Mouse (Mus musculus): Measurements from ENCODE around the gene H1fx. TPM values are rescaled to one million over a fixed set of nuclear protein-coding genes. Genes with fewer than 3 reads are reported as not detected.
"Not testable (repeated sequence)": the region's sequence is repeated elsewhere in the genome, so short reads cannot be mapped to it uniquely, and the experiment has no call there.

H1fx gene
- polyA plus RNA-seq, 1 experiment, result 1.5 TPM

DNA sequence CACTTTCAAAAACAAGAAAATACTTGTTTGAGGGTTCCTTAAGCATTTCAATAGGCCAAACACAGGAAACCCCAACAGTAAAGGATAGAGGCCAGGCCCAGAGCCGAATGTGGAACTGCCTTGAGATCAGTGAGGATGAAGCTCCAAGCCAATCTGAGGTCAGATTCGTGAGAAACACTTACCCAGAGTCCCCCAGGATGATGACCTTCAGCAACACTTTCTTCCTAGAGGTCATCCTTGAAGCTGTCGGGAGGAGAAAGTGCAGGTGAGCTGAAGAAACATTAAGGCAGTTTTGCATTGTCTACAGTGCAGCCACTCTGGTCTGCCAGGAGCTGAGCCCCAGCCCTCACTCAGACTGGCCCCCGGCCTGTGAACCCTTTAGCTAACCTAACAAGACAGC is 32.0 kb upstream of the H1fx start:
- Histone ChIP-seq H3K27ac (ENCODE audit: insufficient read depth, low read length) (no peak overlapping the region), H3K27me3 (ENCODE audit: control insufficient read depth, insufficient read depth, low read length) (no peaks in the 10 kb centered on the region), H3K4me1 (ENCODE audit: control insufficient read depth, insufficient read depth, insufficient read length) (no peaks in the 10 kb centered on the region), H3K36me3 (ENCODE audit: control insufficient read depth, insufficient read depth, low read length) (peaks cover 18% of the 10 kb centered on the region), H3K4me3 (ENCODE audit: extremely low read depth, insufficient read depth, insufficient read length) (no peak overlapping the region)
- TF ChIP-seq POLR2A (IDR thresholded peaks at IDR 0.05; ENCODE audit: low read depth, low read length), result no peak
- no peak for TF ChIP-seq CTCF (IDR thresholded peaks at IDR 0.05; ENCODE audit: extremely low read depth, insufficient read depth, insufficient read length, insufficient replicate concordance)
- no peak for DNase-seq (ENCODE audit: low read depth in 1 of 2, low spot score in 2 of 2)
- 81% methylated on average over 4 of the region's 4 CpGs for WGBS

- WGBS, result 91% methylated on average over 2 of the region's 2 CpGs
- H3K4me3 ChIP-seq (ENCODE audit: extremely low read depth, insufficient read depth, insufficient read length), result no peak overlapping the region
- no peak overlapping the region for H3K27ac ChIP-seq (ENCODE audit: insufficient read depth, low read length)
- no peak for DNase-seq (ENCODE audit: low read depth in 1 of 2, low spot score in 2 of 2)
- TF ChIP-seq POLR2A (IDR thresholded peaks at IDR 0.05; ENCODE audit: low read depth, low read length), result no peak
- no peak for TF ChIP-seq CTCF (IDR thresholded peaks at IDR 0.05; ENCODE audit: extremely low read depth, insufficient read depth, insufficient read length, insufficient replicate concordance)
- H3K4me1 ChIP-seq (ENCODE audit: control insufficient read depth, insufficient read depth, insufficient read length), result no peaks in the 10 kb centered on the region
- H3K36me3 ChIP-seq (ENCODE audit: control insufficient read depth, insufficient read depth, low read length), result peaks cover 24% of the 10 kb centered on the region
- no peaks in the 10 kb centered on the region for H3K27me3 ChIP-seq (ENCODE audit: control insufficient read depth, insufficient read depth, low read length)
These were observed 31.2 kb upstream of the H1fx start for GRCm38 (mm10) chr6:88012601-88013000.

- H3K36me3 ChIP-seq (ENCODE audit: control insufficient read depth, insufficient read depth, low read length), result peaks cover 25% of the 10 kb centered on the region
- H3K27me3 ChIP-seq (ENCODE audit: control insufficient read depth, insufficient read depth, low read length); H3K27ac ChIP-seq (ENCODE audit: insufficient read depth, low read length); H3K4me1 ChIP-seq (ENCODE audit: control insufficient read depth, insufficient read depth, insufficient read length); H3K4me3 ChIP-seq (ENCODE audit: extremely low read depth, insufficient read depth, insufficient read length): not testable (repeated sequence)
- WGBS, result 85% methylated on average over 1 of the region's 1 CpGs
- DNase-seq (ENCODE audit: low read depth in 1 of 2, low spot score in 2 of 2), result peak in 1 of 2 experiments; percentile 34
These were observed 29.7 kb upstream of the H1fx start for GRCm38 (mm10) chr6:88011106-88011505.

GRCm38 (mm10) chr6:88009209-88009608 is 27.8 kb upstream of the H1fx start:
- no peaks in the 10 kb centered on the region for H3K4me1 ChIP-seq (ENCODE audit: control insufficient read depth, insufficient read depth, insufficient read length)
- no peak overlapping the region for H3K4me3 ChIP-seq (ENCODE audit: extremely low read depth, insufficient read depth, insufficient read length)
- no peaks in the 10 kb centered on the region for H3K27me3 ChIP-seq (ENCODE audit: control insufficient read depth, insufficient read depth, low read length)
- no peak for DNase-seq (ENCODE audit: low read depth in 1 of 2, low spot score in 2 of 2)
- TF ChIP-seq POLR2A (IDR thresholded peaks at IDR 0.05; ENCODE audit: low read depth, low read length), result no peak
- no peak for TF ChIP-seq CTCF (IDR thresholded peaks at IDR 0.05; ENCODE audit: extremely low read depth, insufficient read depth, insufficient read length, insufficient replicate concordance)
- 88% methylated on average over 4 of the region's 4 CpGs for WGBS
- H3K27ac ChIP-seq (ENCODE audit: insufficient read depth, low read length), result no peak overlapping the region
- H3K36me3 ChIP-seq (ENCODE audit: control insufficient read depth, insufficient read depth, low read length), result peaks cover 31% of the 10 kb centered on the region

DNA sequence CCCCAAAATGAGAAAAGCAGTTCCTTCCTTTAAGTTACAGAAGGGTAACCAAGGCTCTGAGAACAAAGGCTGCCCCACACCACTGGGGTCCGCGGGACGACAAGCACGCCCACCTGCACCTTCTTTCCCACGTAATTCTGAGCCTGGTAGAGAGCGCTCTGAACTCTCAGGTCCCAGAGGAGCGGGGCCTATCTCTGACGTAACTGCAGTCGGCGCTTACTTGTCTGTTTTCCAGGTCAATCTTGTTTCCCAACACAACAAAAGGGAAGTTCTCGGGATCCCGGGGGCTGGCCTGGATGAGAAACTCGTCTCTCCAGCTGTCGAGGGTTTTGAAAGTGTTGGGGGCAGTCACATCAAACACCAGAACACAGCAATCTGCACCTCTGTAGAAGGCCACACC is 23.3 kb upstream of the H1fx start:
- not testable (repeated sequence) for H3K4me3 ChIP-seq (ENCODE audit: extremely low read depth, insufficient read depth, insufficient read length); H3K4me1 ChIP-seq (ENCODE audit: control insufficient read depth, insufficient read depth, insufficient read length); DNase-seq (ENCODE audit: low read depth in 1 of 2, low spot score in 2 of 2); H3K27ac ChIP-seq (ENCODE audit: insufficient read depth, low read length); H3K27me3 ChIP-seq (ENCODE audit: control insufficient read depth, insufficient read depth, low read length)
- H3K36me3 ChIP-seq (ENCODE audit: control insufficient read depth, insufficient read depth, low read length), result peaks cover 51% of the 10 kb centered on the region
- 92% methylated on average over 14 of the region's 14 CpGs for WGBS

- peaks cover 42% of the 10 kb centered on the region for H3K36me3 ChIP-seq (ENCODE audit: control insufficient read depth, insufficient read depth, low read length)
- H3K27ac ChIP-seq (ENCODE audit: insufficient read depth, low read length), result no peak overlapping the region
- TF ChIP-seq POLR2A (IDR thresholded peaks at IDR 0.05; ENCODE audit: low read depth, low read length) (no peak), CTCF (IDR thresholded peaks at IDR 0.05; ENCODE audit: extremely low read depth, insufficient read depth, insufficient read length, insufficient replicate concordance) (no peak)
- WGBS, result 80% methylated on average over 4 of the region's 4 CpGs
- no peaks in the 10 kb centered on the region for H3K27me3 ChIP-seq (ENCODE audit: control insufficient read depth, insufficient read depth, low read length)
- DNase-seq (ENCODE audit: low read depth in 1 of 2, low spot score in 2 of 2), result no peak
- no peaks in the 10 kb centered on the region for H3K4me1 ChIP-seq (ENCODE audit: control insufficient read depth, insufficient read depth, insufficient read length)
- H3K4me3 ChIP-seq (ENCODE audit: extremely low read depth, insufficient read depth, insufficient read length), result no peak overlapping the region
These were observed 22.0 kb upstream of the H1fx start for GRCm38 (mm10) chr6:88003439-88003838.

GRCm38 (mm10) chr6:87998358-87998757 is 16.9 kb upstream of the H1fx start:
- Histone ChIP-seq H3K36me3 (ENCODE audit: control insufficient read depth, insufficient read depth, low read length) (peaks cover 25% of the 10 kb centered on the region), H3K4me3 (ENCODE audit: extremely low read depth, insufficient read depth, insufficient read length) (no peak overlapping the region), H3K27ac (ENCODE audit: insufficient read depth, low read length) (no peak overlapping the region), H3K27me3 (ENCODE audit: control insufficient read depth, insufficient read depth, low read length) (no peaks in the 10 kb centered on the region), H3K4me1 (ENCODE audit: control insufficient read depth, insufficient read depth, insufficient read length) (no peaks in the 10 kb centered on the region)
- no peak for TF ChIP-seq CTCF (IDR thresholded peaks at IDR 0.05; ENCODE audit: extremely low read depth, insufficient read depth, insufficient read length, insufficient replicate concordance)
- no peak for TF ChIP-seq POLR2A (IDR thresholded peaks at IDR 0.05; ENCODE audit: low read depth, low read length)
- WGBS, result 89% methylated on average over 4 of the region's 4 CpGs
- DNase-seq (ENCODE audit: low read depth in 1 of 2, low spot score in 2 of 2), result no peak

Data from spleen, adult 2 months (tissue).